Mouse (Mus musculus) liver, adult 2 months (tissue): ENCODE measurements around the gene Fjx1. TPM values are rescaled to one million over a fixed set of nuclear protein-coding genes. Genes with fewer than 3 reads are reported as not detected.

Source experiments
- DNase-seq: peaks from one replicate; pipeline ENCODE4 v3.0.0-alpha.2; 2011; ENCODE audit warnings: low read depth, low spot score; ENCODE audit errors: extremely low read depth
- H3K27ac ChIP-seq: fragments of 200-500 bp; replicated peaks from 2 replicates; pipeline ENCODE4 v1.5.1; 2012; ENCODE audit warnings: low read depth, mild to moderate bottlenecking, control low read depth, inconsistent platforms, low read length; ENCODE audit not compliant: insufficient read depth
- H3K27me3 ChIP-seq: fragments of 200-500 bp; 2 replicates; pipeline ENCODE4 v1.6.1; 2012; ENCODE audit warnings: mild to moderate bottlenecking, moderate library complexity, low read length, inconsistent platforms; ENCODE audit not compliant: control insufficient read depth, insufficient read depth
- H3K36me3 ChIP-seq: fragments of 200-500 bp; 2 replicates; pipeline ENCODE4 v1.6.1; 2012; ENCODE audit warnings: low read length, inconsistent platforms; ENCODE audit not compliant: control insufficient read depth, insufficient read depth
- H3K4me1 ChIP-seq: fragments of 200-500 bp; 2 replicates; pipeline ENCODE4 v1.6.1; 2011; ENCODE audit warnings: low read length; ENCODE audit not compliant: control insufficient read depth, insufficient read depth
- H3K4me3 ChIP-seq: fragments of 200-500 bp; 2 replicates; pipeline ENCODE4 v1.5.1; 2011; ENCODE audit warnings: low read depth, mild to moderate bottlenecking, control low read depth, low read length, moderate library complexity; ENCODE audit not compliant: insufficient read depth
- H3K79me2 ChIP-seq: fragments of 200-500 bp; 2 replicates; pipeline ENCODE4 v1.6.1; 2012; ENCODE audit warnings: inconsistent platforms, mild to moderate bottlenecking, low read length, moderate library complexity; ENCODE audit not compliant: control insufficient read depth, insufficient read depth
- H3K9ac ChIP-seq: fragments of 200-500 bp; 2 replicates; pipeline ENCODE4 v1.6.1; 2012; ENCODE audit warnings: low read depth, mild to moderate bottlenecking, control low read depth, inconsistent platforms, low read length
- CTCF ChIP-seq: fragments of 200-500 bp; IDR thresholded peaks from 2 replicates; pipeline ENCODE4 v1.5.1; 2011; ENCODE audit warnings: low read depth, low read length, control low read depth
- POLR2A ChIP-seq: fragments of 200-500 bp; IDR thresholded peaks from 2 replicates; pipeline ENCODE4 v1.6.1; 2011; ENCODE audit warnings: low read length, control low read depth; ENCODE audit not compliant: insufficient read depth; ENCODE audit errors: extremely low read depth
- WGBS: fragments of 180-500 bp; shearing (Covaris S2); methylation state at CpG from one replicate; pipeline ENCODE4 v1.1.7; 2018; 5-methylcytosine and 5-hydroxymethylcytosine counted together
- polyA plus RNA-seq: library from polyadenylated mRNA; depleted of rRNA; stranded (reverse); fragments of >200 nt; gene quantifications from 2 replicates; pipeline ENCODE4 v1.2.3, GENCODE M21; 2012
- total RNA-seq: library from RNA; depleted of rRNA; stranded (reverse); fragments of >200 nt; gene quantifications from 2 replicates; pipeline ENCODE4 v1.2.3, GENCODE M21; 2014

Gene Fjx1
- total and polyA plus RNA-seq, 2 experiments = 0.04 TPM; not detected in 1

- H3K36me3 ChIP-seq = no peaks in the 10 kb centered on the region
- no peaks in the 10 kb centered on the region for H3K27me3 ChIP-seq
- no peak overlapping the region for H3K9ac ChIP-seq
- no peak overlapping the region for H3K4me3 ChIP-seq
- H3K27ac ChIP-seq = no peak overlapping the region
- no peaks in the 10 kb centered on the region for H3K79me2 ChIP-seq
- TF ChIP-seq POLR2A = no peak
- WGBS = 87% methylated on average over 2 of the region's 2 CpGs
- no peaks in the 10 kb centered on the region for H3K4me1 ChIP-seq
- no peak for DNase-seq
Observed at GRCm38 (mm10) chr2:102464342-102464732, 12.0 kb upstream of the Fjx1 start.

- WGBS = 66% methylated on average over 12 of the region's 12 CpGs
- TF ChIP-seq POLR2A (no peak), CTCF (no peak)
- Histone ChIP-seq H3K27ac (no peak overlapping the region), H3K36me3 (no peaks in the 10 kb centered on the region), H3K4me3 (no peak overlapping the region), H3K27me3 (no peaks in the 10 kb centered on the region), H3K4me1 (no peaks in the 10 kb centered on the region), H3K79me2 (no peaks in the 10 kb centered on the region), H3K9ac (no peak overlapping the region)
- DNase-seq = no peak
Observed at GRCm38 (mm10) chr2:102463587-102464341, 11.5 kb upstream of the Fjx1 start.

GRCm38 (mm10) chr2:102461491-102461890 is 9.2 kb upstream of the Fjx1 start:
- no peaks in the 10 kb centered on the region for H3K79me2 ChIP-seq
- no peak for TF ChIP-seq CTCF
- TF ChIP-seq POLR2A = no peak
- no peak overlapping the region for H3K4me3 ChIP-seq
- H3K36me3 ChIP-seq = no peaks in the 10 kb centered on the region
- no peak overlapping the region for H3K9ac ChIP-seq
- no peaks in the 10 kb centered on the region for H3K4me1 ChIP-seq
- WGBS = 93% methylated on average over 1 of the region's 1 CpGs
- no peak for DNase-seq
- H3K27me3 ChIP-seq = peaks cover 3% of the 10 kb centered on the region; the same call in 1 of the 2 replicates
- H3K27ac ChIP-seq = no peak overlapping the region

- no peak overlapping the region for H3K9ac ChIP-seq
- H3K27ac ChIP-seq = no peak overlapping the region
- no peak for DNase-seq
- H3K27me3 ChIP-seq = peaks cover 19% of the 10 kb centered on the region
- peaks cover 6% of the 10 kb centered on the region for H3K4me1 ChIP-seq
- H3K36me3 ChIP-seq = no peaks in the 10 kb centered on the region
- WGBS = 86% methylated on average over 1 of the region's 1 CpGs
- H3K4me3 ChIP-seq = no peak overlapping the region
- no peak for TF ChIP-seq CTCF
- no peak for TF ChIP-seq POLR2A
- H3K79me2 ChIP-seq = no peaks in the 10 kb centered on the region
Observed at GRCm38 (mm10) chr2:102455126-102455525, 2.8 kb upstream of the Fjx1 start.

- H3K27me3 ChIP-seq = peaks cover 23% of the 10 kb centered on the region
- 25% methylated on average over 3 of the region's 3 CpGs for WGBS
- H3K79me2 ChIP-seq = no peaks in the 10 kb centered on the region
- no peak overlapping the region for H3K9ac ChIP-seq
- peaks cover 6% of the 10 kb centered on the region for H3K4me1 ChIP-seq
- no peaks in the 10 kb centered on the region for H3K36me3 ChIP-seq
- no peak overlapping the region for H3K4me3 ChIP-seq
- peak; percentile 17 for DNase-seq
- peak; percentile 37; the same call in 1 of the 2 replicates for TF ChIP-seq CTCF
- TF ChIP-seq POLR2A = no peak
- H3K27ac ChIP-seq = no peak overlapping the region
Observed at GRCm38 (mm10) chr2:102453447-102453846, 1.1 kb upstream of the Fjx1 start.

- TF ChIP-seq POLR2A (no peak), CTCF (no peak)
- no peak for DNase-seq
- H3K27ac ChIP-seq = no peak overlapping the region
- H3K36me3 ChIP-seq = no peaks in the 10 kb centered on the region
- H3K9ac ChIP-seq = peak overlapping the region; percentile 45; the same call in 1 of the 2 replicates
- WGBS = under 1% methylated on average over 102 of the region's 109 CpGs
- H3K4me3 ChIP-seq = peak overlapping the region; percentile 21; the same call in 1 of the 2 replicates
- H3K79me2 ChIP-seq = no peaks in the 10 kb centered on the region
- H3K4me1 ChIP-seq = peaks cover 6% of the 10 kb centered on the region
- H3K27me3 ChIP-seq = peaks cover 21% of the 10 kb centered on the region
Observed at GRCm38 (mm10) chr2:102450761-102451670, 1.3 kb downstream of the Fjx1 start.
